Mouse (Mus musculus) stomach, postnatal 0 days (tissue): ENCODE measurements around the gene Scamp4.

Source experiments
- CTCF ChIP-seq: IDR thresholded peaks from 2 replicates; pipeline ENCODE4 v1.5.1; 2016; ENCODE audit warnings: antibody characterized with exemption, low read depth, mild to moderate bottlenecking, moderate library complexity
- EP300 ChIP-seq: optimal IDR thresholded peaks from 2 replicates; pipeline ENCODE3; 2016; ENCODE audit warnings: antibody characterized with exemption

DNA sequence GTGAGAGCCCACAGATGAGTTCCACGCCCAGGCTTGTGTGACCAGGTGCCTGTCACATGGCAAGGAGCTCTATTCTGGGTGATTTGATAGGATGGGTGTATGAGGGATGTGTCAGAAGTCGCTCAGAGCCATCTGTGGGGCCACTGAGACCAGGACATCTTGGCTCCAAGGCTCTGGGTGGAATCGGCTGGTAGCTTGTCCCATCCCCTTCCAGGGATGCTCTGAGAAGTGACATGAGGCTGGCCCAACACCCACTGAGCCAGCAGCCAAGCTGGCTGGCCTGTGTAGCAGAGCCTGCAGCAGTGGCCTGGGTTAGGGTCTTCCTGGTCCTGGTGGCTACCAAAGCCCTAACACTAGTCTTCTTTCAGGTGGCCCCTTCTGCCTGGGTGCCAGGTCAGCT lies 5.8 kb downstream of the Scamp4 start:
- TF ChIP-seq EP300 = no peak
- TF ChIP-seq CTCF = no peak
